Mouse (Mus musculus): ENCODE data around the gene Vmn1r62. TPM values are rescaled to one million over a fixed set of nuclear protein-coding genes. Genes with fewer than 3 reads are reported as not detected.

Gene Vmn1r62
- polyA plus RNA-seq (2017; shearing (Covaris generic)): 0.20 TPM

DNA sequence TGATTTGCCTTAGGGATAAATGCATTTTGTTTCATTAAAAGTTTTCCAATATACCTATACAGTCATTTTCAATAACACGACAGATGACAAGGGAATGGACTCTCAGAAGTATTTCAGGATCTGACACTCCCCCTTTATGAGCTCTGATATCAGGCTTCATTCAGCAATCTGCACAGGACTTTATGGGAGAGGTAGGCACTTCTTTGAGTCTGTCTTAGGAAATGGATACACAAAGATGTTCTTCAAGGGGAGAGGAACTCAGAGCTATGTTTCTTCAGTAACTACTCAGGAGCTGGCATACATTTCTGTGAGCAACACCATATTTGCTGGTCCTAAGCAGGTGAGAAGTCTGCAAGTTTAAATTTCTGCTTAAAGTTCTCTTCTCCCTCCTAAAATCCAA lies at the start of gene Vmn1r62:
Gene Vmn1r62 (plus strand): TSS at position 301 of the 400 bp plus-strand sequence.

Other genes starting within 250 kb of the Vmn1r62 start
- 0.16 TPM for gene Vmn1r59, start 216.9 kb upstream of the Vmn1r62 start, polyA plus RNA-seq (2017; shearing (Covaris generic))
- not detected for gene Vmn2r28, start 179.7 kb upstream of the Vmn1r62 start, polyA plus RNA-seq (2017; shearing (Covaris generic))
- 0.21 TPM for gene Vmn1r60, start 126.3 kb upstream of the Vmn1r62 start, polyA plus RNA-seq (2017; shearing (Covaris generic))
- 0.07 TPM for gene Vmn1r61, start 60.3 kb upstream of the Vmn1r62 start, polyA plus RNA-seq (2017; shearing (Covaris generic))
- not detected for gene Vmn1r63, start 131.8 kb downstream of the Vmn1r62 start, polyA plus RNA-seq (2017; shearing (Covaris generic))
- gene Vmn1r64, start 210.9 kb downstream of the Vmn1r62 start, polyA plus RNA-seq (2017; shearing (Covaris generic)): not detected

Measured in effector memory CD4-positive, alpha-beta T cell, adult 5 months (primary cell).